Mouse (Mus musculus) urinary bladder, adult 18-20 months (tissue): ENCODE data around the gene Gm38392.

Source experiments
- DNase-seq, 2 experiments: peaks; one replicate each; pipeline ENCODE4 v3.0.0; 2022; ENCODE audit warnings: low spot score in 2 of 2, mixed read lengths in 2 of 2

Gene Gm38392

DNA sequence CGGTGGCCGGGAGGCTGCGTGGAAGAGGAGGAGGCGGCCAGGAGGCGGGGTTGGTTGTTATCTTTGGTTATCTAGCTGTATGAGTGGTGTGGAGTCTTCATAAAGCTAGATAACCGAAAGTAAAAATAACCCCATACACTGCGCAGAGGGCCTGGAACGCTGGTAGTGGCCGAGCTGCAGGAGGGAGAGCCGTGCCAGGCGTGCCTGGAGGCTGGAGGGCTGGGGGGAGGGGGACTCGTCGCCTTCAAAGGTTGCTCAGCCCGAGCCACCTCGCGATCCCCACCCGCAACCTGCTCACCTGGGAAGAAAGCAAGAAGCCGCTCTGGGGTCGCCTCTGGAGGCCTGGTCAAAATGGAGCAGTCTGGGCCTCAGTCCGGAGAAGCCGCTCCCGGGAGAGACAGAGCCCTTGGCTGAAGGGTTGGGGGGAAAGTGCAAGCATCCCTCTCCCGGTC, 71.4 kb downstream of the Gm38392 start:
- no peak for DNase-seq

GRCm38 (mm10) chr3:88214971-88215552, 71.9 kb downstream of the Gm38392 start:
- peak in 1 of 2 experiments; percentile 30 for DNase-seq

GRCm38 (mm10) chr3:88214197-88214938, 72.6 kb downstream of the Gm38392 start:
- no peak for DNase-seq

GRCm38 (mm10) chr3:88213019-88213418, 74.0 kb downstream of the Gm38392 start:
- DNase-seq = no peak

DNA sequence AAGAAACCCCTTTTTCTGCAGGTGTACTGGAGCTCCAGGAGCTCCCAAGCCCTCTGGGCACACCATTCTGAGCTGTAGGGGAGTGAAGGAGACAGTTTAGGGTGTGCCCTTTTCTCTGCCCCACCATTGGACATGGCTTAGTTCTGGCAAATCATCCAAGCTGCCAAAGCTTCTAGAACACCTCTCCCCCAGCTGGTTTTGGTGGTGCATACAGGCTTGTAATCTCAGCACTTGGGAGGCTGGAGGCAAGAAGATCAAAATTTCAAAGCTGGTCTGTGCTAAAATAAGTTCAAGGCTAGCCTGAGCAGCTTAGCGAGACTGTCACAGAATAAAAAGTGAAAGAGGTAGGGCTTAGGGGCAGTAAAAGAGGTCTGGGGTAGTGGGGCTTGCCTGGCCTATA, 74.7 kb downstream of the Gm38392 start:
- DNase-seq = no peak

DNA sequence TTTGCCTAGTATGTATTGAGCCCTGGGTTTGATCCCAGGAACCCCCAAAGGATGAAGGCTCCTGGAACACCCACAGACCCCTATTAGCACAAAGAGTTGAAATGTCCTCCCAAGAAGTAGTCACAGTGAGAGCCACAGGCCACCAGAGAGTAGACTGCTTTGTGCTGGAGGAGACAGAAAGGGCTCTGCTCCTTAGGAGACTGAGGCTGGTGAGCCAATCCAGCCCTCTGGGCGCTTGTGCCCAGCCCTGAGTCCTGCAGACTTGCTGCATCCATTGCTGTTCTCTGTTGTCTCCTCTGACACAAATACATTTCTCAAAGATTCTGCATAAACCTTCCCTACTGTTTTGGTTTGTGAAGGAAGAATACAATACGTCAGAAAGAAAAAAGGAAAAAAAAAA, 76.1 kb downstream of the Gm38392 start:
- no peak for DNase-seq

GRCm38 (mm10) chr3:88210121-88210520, 76.9 kb downstream of the Gm38392 start:
- DNase-seq = no peak

DNA sequence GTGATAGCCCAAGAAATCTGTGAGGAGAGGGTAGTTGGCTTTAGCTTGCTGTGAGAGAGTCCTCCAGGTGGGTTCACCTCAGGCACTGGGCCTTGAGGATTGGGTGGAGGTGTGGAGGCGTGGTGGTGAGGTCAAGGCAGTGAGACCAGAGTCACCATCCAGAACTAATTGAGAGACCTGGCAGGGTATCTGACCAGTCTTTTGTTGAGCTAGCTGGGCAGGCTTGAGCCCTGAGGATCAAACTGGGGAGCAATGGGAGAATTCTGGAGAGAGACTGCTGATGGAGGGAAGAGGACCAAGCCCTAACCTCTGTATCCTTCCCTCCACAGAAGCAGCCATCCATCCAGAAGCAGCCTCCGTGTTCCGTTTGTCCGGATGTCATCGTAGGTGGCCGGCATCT, 77.7 kb downstream of the Gm38392 start:
- DNase-seq = no peak

DNA sequence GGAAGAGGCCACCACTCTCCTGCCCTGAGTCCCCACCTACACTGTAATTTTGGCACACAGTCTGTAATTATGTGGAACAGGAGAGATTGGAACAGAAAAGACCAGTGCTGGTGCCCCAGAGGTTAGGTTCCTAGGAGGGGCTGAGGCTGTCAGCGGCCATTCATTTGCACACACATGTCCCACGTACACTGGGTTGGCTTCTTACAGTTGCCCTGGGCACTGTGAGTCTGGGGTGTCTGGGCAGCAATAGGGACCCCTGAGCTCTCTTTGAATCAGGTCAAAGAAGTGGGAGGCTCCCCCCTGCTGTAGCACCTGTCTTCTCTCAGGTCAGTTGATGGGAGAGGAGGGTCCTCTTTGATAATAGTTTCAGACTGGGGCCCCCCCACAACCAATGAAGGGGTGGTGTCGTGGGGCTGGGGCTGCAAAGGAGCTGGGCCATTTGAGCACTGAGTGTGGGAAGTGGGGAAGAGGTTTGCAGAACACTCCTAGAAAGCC, 78.7 kb downstream of the Gm38392 start:
- no peak for DNase-seq

GRCm38 (mm10) chr3:88207451-88208100, 79.4 kb downstream of the Gm38392 start:
- no peak for DNase-seq

GRCm38 (mm10) chr3:88206901-88207371, 80.1 kb downstream of the Gm38392 start:
- DNase-seq = no peak

- no peak for DNase-seq
Observed at GRCm38 (mm10) chr3:88206500-88206899, 80.5 kb downstream of the Gm38392 start.

GRCm38 (mm10) chr3:88205563-88206491, 81.2 kb downstream of the Gm38392 start:
- DNase-seq = no peak

DNA sequence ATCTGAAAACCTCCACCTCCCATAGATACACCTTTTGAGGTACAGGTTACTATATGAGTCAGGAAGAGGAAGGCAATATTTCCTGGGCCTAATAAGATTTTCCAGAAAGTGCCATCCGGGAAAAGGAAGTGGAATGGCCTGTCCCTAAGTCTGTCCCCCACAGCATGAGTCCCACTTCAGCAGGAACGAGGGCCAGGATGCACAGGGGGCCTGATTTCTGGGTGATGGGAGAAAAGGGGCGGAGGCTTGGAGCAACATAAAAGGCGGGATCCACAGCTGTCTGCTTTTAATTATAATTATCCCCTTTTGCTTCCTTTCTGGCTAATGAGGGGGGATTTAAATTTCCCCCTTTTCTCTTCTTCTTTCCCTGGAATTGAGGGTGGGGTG, 81.8 kb downstream of the Gm38392 start:
- no peak for DNase-seq

GRCm38 (mm10) chr3:88204751-88205150, 82.3 kb downstream of the Gm38392 start:
- DNase-seq = no peak

GRCm38 (mm10) chr3:88203999-88204700, 82.9 kb downstream of the Gm38392 start:
- no peak for DNase-seq

DNA sequence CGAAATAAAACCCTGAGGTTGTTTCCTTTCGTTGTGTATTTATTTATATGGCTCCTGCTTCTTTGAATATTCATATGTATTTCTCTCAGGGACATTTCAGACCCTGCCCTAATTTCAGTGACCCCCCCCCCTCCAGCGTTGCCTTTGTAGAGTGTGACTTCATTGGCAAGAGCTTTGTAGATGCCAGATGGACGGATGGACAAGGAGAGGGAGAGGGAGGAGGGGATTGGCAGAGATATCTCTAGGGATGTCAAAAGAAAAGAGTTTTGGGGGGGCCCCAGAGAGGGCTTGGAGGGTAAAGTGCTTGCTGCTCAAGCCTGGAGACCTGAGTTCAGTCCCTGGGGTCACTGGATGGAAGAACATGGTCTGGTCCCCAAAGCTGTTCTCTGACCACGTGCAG, 83.6 kb downstream of the Gm38392 start:
- no peak for DNase-seq

DNA sequence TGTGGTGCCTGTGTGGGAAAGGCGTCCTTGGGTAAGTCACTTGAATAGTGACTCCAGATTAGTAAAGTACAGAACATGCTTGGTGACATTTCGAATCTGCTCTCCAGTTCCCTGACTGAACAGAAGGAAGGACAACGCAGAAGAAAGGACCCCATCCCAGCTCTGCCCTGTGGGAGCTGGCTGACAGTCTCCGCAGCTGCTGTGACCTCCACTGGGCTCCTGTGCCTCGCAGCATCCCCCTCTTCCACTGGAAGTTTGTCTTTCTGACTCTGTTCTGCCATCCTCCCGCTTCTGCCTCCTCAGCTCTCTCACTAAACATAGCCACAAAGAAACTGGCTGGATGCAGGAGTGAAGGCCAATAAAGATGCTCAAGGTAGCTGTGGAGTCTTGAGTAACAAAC, 84.0 kb downstream of the Gm38392 start:
- no peak for DNase-seq

DNA sequence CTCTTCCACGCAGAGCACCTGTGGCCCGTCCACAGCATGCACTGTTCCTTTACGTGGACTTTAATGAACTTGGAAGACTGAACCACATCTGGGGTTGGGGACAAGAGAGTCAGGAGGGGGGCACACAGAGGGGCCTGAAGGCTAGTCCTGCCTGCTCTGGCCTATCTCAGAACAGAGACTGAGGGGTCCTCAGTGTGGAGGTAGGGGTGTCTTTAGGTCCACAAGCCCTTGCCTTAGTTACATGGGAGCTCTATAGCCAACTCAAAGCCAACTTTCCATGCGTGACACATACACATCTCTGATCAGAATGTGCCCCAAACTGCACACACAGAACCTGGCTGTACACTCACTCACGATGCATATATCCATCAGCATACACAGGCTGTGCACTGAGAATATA, 85.4 kb downstream of the Gm38392 start:
- DNase-seq = no peak

- DNase-seq = no peak
Observed at GRCm38 (mm10) chr3:88200972-88201330, 86.1 kb downstream of the Gm38392 start.
